Mouse (Mus musculus) mesoderm, embryonic 11.5 days (tissue): Measurements from ENCODE around the gene E2f6.

Experiments
- DNase-seq: peaks from one replicate; pipeline ENCODE4 v3.0.0-alpha.2; 2012; ENCODE audit warnings: low read depth, low spot score

E2f6 gene

GRCm38 (mm10) chr12:16872926-16873464 is 62.2 kb downstream of the E2f6 start:
- no peak for DNase-seq

- DNase-seq, result no peak
Observed at GRCm38 (mm10) chr12:16873549-16873948, 62.8 kb downstream of the E2f6 start.

- no peak for DNase-seq
Observed at GRCm38 (mm10) chr12:16874086-16874485, 63.3 kb downstream of the E2f6 start.

GRCm38 (mm10) chr12:16875269-16875668 is 64.5 kb downstream of the E2f6 start:
- no peak for DNase-seq

- DNase-seq, result no peak
Observed at GRCm38 (mm10) chr12:16875678-16876077, 64.9 kb downstream of the E2f6 start.

GRCm38 (mm10) chr12:16876667-16877066 is 65.9 kb downstream of the E2f6 start:
- DNase-seq, result no peak

- DNase-seq, result no peak
Observed at GRCm38 (mm10) chr12:16877141-16877540, 66.4 kb downstream of the E2f6 start.

- no peak for DNase-seq
Observed at GRCm38 (mm10) chr12:16877679-16878078, 66.9 kb downstream of the E2f6 start.

- no peak for DNase-seq
Observed at GRCm38 (mm10) chr12:16879369-16879768, 68.6 kb downstream of the E2f6 start.

- DNase-seq, result no peak
Observed at GRCm38 (mm10) chr12:16880077-16880476, 69.3 kb downstream of the E2f6 start.

GRCm38 (mm10) chr12:16882442-16882841 is 71.7 kb downstream of the E2f6 start:
- no peak for DNase-seq

GRCm38 (mm10) chr12:16883111-16883510 is 72.3 kb downstream of the E2f6 start:
- DNase-seq, result no peak

GRCm38 (mm10) chr12:16884534-16884933 is 73.8 kb downstream of the E2f6 start:
- no peak for DNase-seq

- no peak for DNase-seq
Observed at GRCm38 (mm10) chr12:16886354-16886753, 75.6 kb downstream of the E2f6 start.
